Mouse (Mus musculus) kidney, embryonic 14.5 days (tissue): ENCODE results near the gene Mars. TPM values are rescaled to one million over a fixed set of nuclear protein-coding genes. Genes with fewer than 3 reads are reported as not detected.
"Not testable (repeated sequence)": the region's sequence is repeated elsewhere in the genome, so short reads cannot be mapped to it uniquely, and the experiment has no call there.

Experiments
- ATAC-seq: fragments of 200-750 bp; cut with Nextera tagmentation; 2 replicates; pipeline ENCODE4 v1.8.0; 2017; ENCODE audit warnings: moderate number of reproducible peaks, mild to moderate bottlenecking, moderate TSS enrichment, moderate library complexity; ENCODE audit not compliant: low FRiP score, low TSS enrichment
- H3K27ac ChIP-seq: fragments of 300-500 bp; sonication (generic); 2 replicates; pipeline ENCODE4 v1.5.1; 2014; ENCODE audit warnings: low read depth, mild to moderate bottlenecking, low read length, moderate library complexity, mixed read lengths
- H3K27me3 ChIP-seq: fragments of 300-500 bp; sonication (generic); 2 replicates; pipeline ENCODE4 v1.6.1; 2014; ENCODE audit warnings: mild to moderate bottlenecking, low read length; ENCODE audit not compliant: control insufficient read depth, insufficient read depth
- H3K36me3 ChIP-seq: fragments of 300-500 bp; sonication (generic); 2 replicates; pipeline ENCODE4 v1.6.1; 2014; ENCODE audit warnings: low read length, mixed read lengths; ENCODE audit not compliant: control insufficient read depth, insufficient read depth
- H3K4me1 ChIP-seq: fragments of 300-500 bp; sonication (generic); 2 replicates; pipeline ENCODE4 v1.6.1; 2014; ENCODE audit warnings: low read length, mixed read lengths; ENCODE audit not compliant: control insufficient read depth, insufficient read depth
- H3K4me2 ChIP-seq: fragments of 300-500 bp; sonication (generic); replicated peaks from 2 replicates; pipeline ENCODE4 v1.6.1; 2014; ENCODE audit warnings: low read depth, mild to moderate bottlenecking, low read length
- H3K4me3 ChIP-seq: fragments of 300-500 bp; sonication (generic); 2 replicates; pipeline ENCODE4 v1.5.1; 2014; ENCODE audit warnings: mild to moderate bottlenecking, low read length
- H3K9ac ChIP-seq: fragments of 300-500 bp; sonication (generic); 2 replicates; pipeline ENCODE4 v1.6.1; 2014; ENCODE audit warnings: low read depth, mild to moderate bottlenecking, low read length, moderate library complexity
- H3K9me3 ChIP-seq: fragments of 300-500 bp; sonication (generic); 2 replicates; pipeline ENCODE4 v1.6.1; 2016; ENCODE audit warnings: low read length; ENCODE audit not compliant: control insufficient read depth
- WGBS: fragments of 180-500 bp; shearing (Covaris S2); extraction: QIAGEN DNeasy Blood & Tissue Kit; methylation state at CpG from one replicate; pipeline ENCODE4 v1.1.7; 2014; 5-methylcytosine and 5-hydroxymethylcytosine counted together
- polyA plus RNA-seq: library from polyadenylated mRNA; unstranded; fragments of >200 nt; fragmentation: Nextera tagmentation; extraction: Ambion mirVana; gene quantifications from 2 replicates; pipeline ENCODE4 v1.2.1, GENCODE M21; 2014

Mars gene
- polyA plus RNA-seq, 1 experiment from 2014 or later = 146 TPM

- Histone ChIP-seq H3K4me1 (peaks cover 11% of the 10 kb centered on the region), H3K27me3 (peaks cover 15% of the 10 kb centered on the region; the same call in 1 of the 2 replicates), H3K27ac (no peak within 1 kb of the TSS), H3K4me2 (no peak within 1 kb of the TSS), H3K9ac (no peak within 1 kb of the TSS), H3K4me3 (no peak within 1 kb of the TSS), H3K36me3 (no peaks in the 10 kb centered on the region), H3K9me3 (no peaks in the 10 kb centered on the region)
- no peak for ATAC-seq
- WGBS = 79% methylated on average over 3 of the region's 3 CpGs
Measured at GRCm38 (mm10) chr10:127321621-127322020, 10.0 kb upstream of the Mars start, which contains the start of gene Arhgap9. Arhgap9 (plus strand) TSS chr10:127321964.

GRCm38 (mm10) chr10:127319969-127320368 lies 8.4 kb upstream of the Mars start:
- 54% methylated on average over 7 of the region's 7 CpGs for WGBS

GRCm38 (mm10) chr10:127318009-127318408 lies 6.4 kb upstream of the Mars start:
- ATAC-seq = no peak
- H3K27me3 ChIP-seq = no peaks in the 10 kb centered on the region
- no peak overlapping the region for H3K4me2 ChIP-seq
- H3K4me1 ChIP-seq = no peaks in the 10 kb centered on the region
- H3K36me3 ChIP-seq = no peaks in the 10 kb centered on the region
- H3K9me3 ChIP-seq = no peaks in the 10 kb centered on the region
- no peak overlapping the region for H3K9ac ChIP-seq
- 49% methylated on average over 4 of the region's 4 CpGs for WGBS
- no peak overlapping the region for H3K4me3 ChIP-seq
- no peak overlapping the region for H3K27ac ChIP-seq

More at GRCm38 (mm10) chr10:127319969-127320368, 8.4 kb upstream of the Mars start:
- H3K9me3 ChIP-seq = no peaks in the 10 kb centered on the region
- H3K36me3 ChIP-seq = no peaks in the 10 kb centered on the region
- peaks cover 3% of the 10 kb centered on the region; the same call in 1 of the 2 replicates for H3K27me3 ChIP-seq
- ATAC-seq = peak; percentile 75
- H3K4me1 ChIP-seq = no peaks in the 10 kb centered on the region
- no peak overlapping the region for H3K4me2 ChIP-seq
- no peak overlapping the region for H3K27ac ChIP-seq
- no peak overlapping the region for H3K4me3 ChIP-seq
- H3K9ac ChIP-seq = no peak overlapping the region

GRCm38 (mm10) chr10:127317277-127317676 lies 5.7 kb upstream of the Mars start:
- H3K4me2 ChIP-seq = no peak overlapping the region
- H3K36me3 ChIP-seq = no peaks in the 10 kb centered on the region
- H3K9ac ChIP-seq = no peak overlapping the region
- H3K27ac ChIP-seq = no peak overlapping the region
- H3K27me3 ChIP-seq = no peaks in the 10 kb centered on the region
- ATAC-seq = no peak
- no peaks in the 10 kb centered on the region for H3K4me1 ChIP-seq
- WGBS = 82% methylated on average over 2 of the region's 2 CpGs
- no peak overlapping the region for H3K4me3 ChIP-seq
- H3K9me3 ChIP-seq = no peaks in the 10 kb centered on the region

DNA sequence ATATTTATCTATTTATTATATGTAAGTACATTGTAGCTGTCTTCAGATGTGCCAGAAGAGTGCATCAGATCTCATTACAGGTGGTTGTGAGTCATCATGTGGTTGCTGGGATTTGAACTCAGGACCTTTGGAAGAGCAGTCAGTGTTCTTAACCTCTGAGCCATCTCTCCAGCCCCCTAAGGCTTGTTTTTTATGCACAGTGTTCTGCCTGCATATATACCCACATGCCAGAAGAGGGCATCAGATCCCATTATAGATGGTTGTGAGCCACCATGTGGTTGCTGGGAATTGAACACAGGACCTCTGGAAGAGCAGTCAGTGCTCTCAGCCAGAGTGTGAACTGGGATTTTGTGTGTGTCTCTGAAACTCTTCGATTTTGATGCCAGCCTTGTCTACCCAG lies 3.4 kb upstream of the Mars start:
- H3K4me1 ChIP-seq, H3K27ac ChIP-seq, ATAC-seq, H3K9ac ChIP-seq, H3K36me3 ChIP-seq, H3K4me2 ChIP-seq, H3K9me3 ChIP-seq, H3K4me3 ChIP-seq, H3K27me3 ChIP-seq: not testable (repeated sequence)
- WGBS = 84% methylated on average over 1 of the region's 1 CpGs

GRCm38 (mm10) chr10:127313516-127313915 lies 1.9 kb upstream of the Mars start:
- not testable (repeated sequence) for H3K9me3 ChIP-seq, H3K27me3 ChIP-seq, H3K4me3 ChIP-seq, ATAC-seq, H3K27ac ChIP-seq, H3K9ac ChIP-seq, H3K4me2 ChIP-seq, H3K4me1 ChIP-seq
- 94% methylated on average over 5 of the region's 5 CpGs for WGBS
- H3K36me3 ChIP-seq = peaks cover 11% of the 10 kb centered on the region

DNA sequence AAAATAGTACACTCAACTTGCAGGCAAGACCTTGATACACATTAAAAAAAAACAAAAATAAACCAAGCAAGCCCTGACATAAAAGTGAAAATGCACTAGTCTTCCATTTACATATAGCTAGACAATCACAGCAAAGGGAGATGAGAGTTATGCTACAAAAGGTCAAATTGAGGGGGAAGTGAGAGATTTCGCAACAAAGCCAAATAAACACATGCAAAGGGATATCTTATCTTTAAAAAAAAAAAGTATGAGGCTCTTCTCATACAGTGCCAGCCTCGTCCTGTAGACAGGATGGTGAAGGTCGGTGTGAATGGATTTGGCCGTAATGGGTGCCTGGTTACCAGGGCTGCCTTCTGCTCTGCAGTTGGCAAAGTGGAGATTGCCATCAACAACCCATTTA lies 1.3 kb upstream of the Mars start:
- Histone ChIP-seq H3K4me1 (peaks cover 8% of the 10 kb centered on the region), H3K27me3 (no peaks in the 10 kb centered on the region), H3K27ac (no peak overlapping the region), H3K4me3 (no peak overlapping the region), H3K4me2 (no peak overlapping the region), H3K9ac (no peak overlapping the region), H3K36me3 (peaks cover 17% of the 10 kb centered on the region), H3K9me3 (no peaks in the 10 kb centered on the region)
- WGBS = 83% methylated on average over 4 of the region's 4 CpGs
- no peak for ATAC-seq

DNA sequence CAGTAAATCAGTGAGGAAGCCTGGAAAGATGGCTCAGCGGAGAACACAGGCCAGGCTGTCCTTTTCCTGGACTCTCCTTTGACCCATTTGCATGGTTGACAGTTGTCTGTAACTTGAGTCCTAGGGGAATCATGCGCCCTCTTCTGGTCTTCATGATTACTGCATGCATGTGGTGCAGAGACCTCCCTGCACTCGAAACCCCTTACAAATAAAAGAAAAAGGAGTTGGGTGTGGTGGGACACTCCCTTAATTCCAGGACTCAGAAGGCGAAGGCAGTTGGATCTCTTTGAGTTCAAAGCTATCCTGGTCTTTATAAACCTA lies 730 bp upstream of the Mars start:
- H3K36me3 ChIP-seq = peaks cover 23% of the 10 kb centered on the region
- H3K9me3 ChIP-seq = no peaks in the 10 kb centered on the region
- WGBS = under 1% methylated on average over 4 of the region's 4 CpGs
- H3K4me1 ChIP-seq = peaks cover 8% of the 10 kb centered on the region
- peak overlapping the region; percentile 87; the same call in 1 of the 2 replicates for H3K9ac ChIP-seq
- H3K4me3 ChIP-seq = peak overlapping the region; percentile 83
- ATAC-seq = peak; percentile 57
- H3K4me2 ChIP-seq = peak overlapping the region; percentile 66
- no peaks in the 10 kb centered on the region for H3K27me3 ChIP-seq
- no peak overlapping the region for H3K27ac ChIP-seq

DNA sequence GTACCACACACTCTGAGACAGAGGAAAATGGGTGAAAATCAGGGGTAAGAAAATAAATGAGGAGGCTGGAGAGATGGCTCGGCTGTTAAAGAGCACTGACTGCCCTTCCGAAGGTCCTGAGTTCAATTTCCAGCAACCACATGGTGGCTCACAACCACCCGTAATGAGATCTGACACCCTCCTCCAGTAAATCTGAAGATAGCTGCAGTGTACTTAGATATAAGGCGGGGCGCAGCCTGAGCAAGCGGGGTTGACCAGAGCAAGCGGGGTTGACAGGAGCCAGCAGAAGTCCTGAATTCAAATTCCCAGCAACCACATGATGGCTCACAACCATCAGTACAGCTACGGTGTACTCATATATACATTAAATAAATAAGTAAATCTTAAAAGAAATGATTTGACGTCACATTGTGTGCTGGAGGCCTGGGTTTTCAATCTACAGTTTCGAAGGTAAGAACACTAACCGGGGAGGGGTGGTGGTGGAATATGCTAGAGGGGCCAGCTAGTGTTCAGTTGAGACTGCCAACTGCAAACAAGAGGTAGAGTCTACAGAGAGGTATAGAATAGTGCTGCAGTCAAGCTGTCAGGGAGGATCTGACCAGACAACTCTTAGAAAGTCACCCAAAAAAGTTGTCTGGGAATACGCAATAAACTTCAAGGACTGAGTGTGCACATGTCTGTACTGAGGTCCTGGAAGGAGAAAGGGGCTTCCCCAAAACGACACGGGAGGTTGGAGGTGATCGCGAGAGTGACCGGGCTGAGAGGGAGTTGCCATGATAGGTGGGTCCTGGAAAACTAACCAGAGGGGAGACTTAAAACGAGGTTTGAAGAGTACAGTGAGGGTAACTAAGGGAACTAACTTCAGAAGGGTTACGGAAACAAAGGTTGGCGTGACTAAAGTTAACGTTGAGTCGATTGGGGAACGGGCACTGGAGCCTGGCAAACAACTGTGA lies 787 bp downstream of the Mars start:
- Histone ChIP-seq H3K9me3 (no peaks in the 10 kb centered on the region), H3K4me3 (peak overlapping the region; percentile 83), H3K4me1 (peaks cover 8% of the 10 kb centered on the region), H3K9ac (peak overlapping the region; percentile 87), H3K27me3 (no peaks in the 10 kb centered on the region), H3K36me3 (peaks cover 38% of the 10 kb centered on the region), H3K4me2 (peak overlapping the region; percentile 66), H3K27ac (peak overlapping the region; percentile 74; the same call in 1 of the 2 replicates)
- WGBS = 37% methylated on average over 23 of the region's 23 CpGs
- ATAC-seq = peak; percentile 44
